Comparison of ENCODE assay signal across 8 mouse cellular contexts in the genomic region with DNA sequence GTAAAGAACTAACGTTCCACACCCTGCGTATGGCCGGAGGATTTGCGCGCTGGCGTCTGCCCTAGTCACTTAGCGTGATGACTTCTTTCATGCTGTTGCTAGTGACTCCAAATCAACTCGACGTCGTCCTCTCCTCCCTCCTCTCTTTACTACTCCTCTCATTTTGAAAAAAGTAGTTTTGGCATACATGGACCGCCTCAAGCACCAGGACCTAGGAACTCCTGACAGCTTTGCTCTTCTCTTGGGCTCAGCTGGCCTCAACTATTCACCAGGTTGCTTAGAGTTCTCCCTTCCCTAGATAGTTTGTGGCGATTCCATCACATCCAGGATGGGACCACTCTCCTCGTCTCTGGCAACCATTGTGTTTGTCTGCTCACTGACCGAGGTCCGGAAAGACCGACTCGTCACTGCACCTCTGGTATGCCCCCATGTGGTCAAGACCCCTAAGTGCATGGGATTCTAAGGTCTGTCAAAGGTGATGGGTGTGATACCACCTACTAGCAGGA. TPM values are rescaled to one million over a fixed set of nuclear protein-coding genes. Genes with fewer than 3 reads are reported as not detected.
A peak's percentile ranks its signal among the peaks of the same experiment; 100 is the strongest.
DNase-seq lines count a peak whose midpoint lies in the region; ATAC-seq lines count a peak whose summit lies in the region.

No protein-coding gene starts in this region.

- WGBS in hindbrain, embryonic 14.5 days: under 1% methylated on average over 17 of the region's 17 CpGs

- H3K36me3 ChIP-seq in hindbrain, embryonic 14.5 days (replicated peaks; ENCODE audit: control insufficient read depth, insufficient read depth): no peaks in the 10 kb centered on the region

- H3K4me1 ChIP-seq in hindbrain, embryonic 14.5 days (replicated peaks; ENCODE audit: control insufficient read depth, insufficient read depth, low read length): 0 out of 2 replicates have a peak, but pooled peaks cover 18% of the 10 kb centered on the region

- peak overlapping the region; percentile 92 for H3K27ac ChIP-seq in hindbrain, embryonic 14.5 days

- H3K4me2 ChIP-seq in hindbrain, embryonic 14.5 days (replicated peaks): peak overlapping the region; percentile 67

- peak overlapping the region; percentile 89 for H3K4me3 ChIP-seq in hindbrain, embryonic 14.5 days (replicated peaks; ENCODE audit: low read length)

- DNase-seq in R1 (ENCODE audit: low read depth, low spot score): peak; percentile 95
- peak; percentile 90 to 91 for DNase-seq in cerebellum, postnatal 14 days
- DNase-seq in frontal cortex, postnatal 14 days (ENCODE audit: low spot score in 2 of 2): peak; percentile 62 to 74
- DNase-seq in hindbrain, embryonic 14.5 days (ENCODE audit: low spot score): peak; percentile 76
- peak; percentile 77 for DNase-seq in left cerebral cortex, adult 11 months (ENCODE audit: low spot score)
- peak; percentile 97 for DNase-seq in lung, postnatal 36 days
- DNase-seq in retina, embryonic 14.5 days (ENCODE audit: low spot score): peak; percentile 94
- DNase-seq in thymus, postnatal 4 days: peak; percentile 91

- no peaks in the 10 kb centered on the region for H3K27me3 ChIP-seq in hindbrain, embryonic 14.5 days (ENCODE audit: control insufficient read depth, insufficient read depth, low read length)

- no peaks in the 10 kb centered on the region for H3K9me3 ChIP-seq in hindbrain, embryonic 14.5 days (ENCODE audit: control insufficient read depth, low read length)

- ATAC-seq in hindbrain, embryonic 14.5 days (ENCODE audit: low FRiP score): peak; percentile 7; the same call in 1 of the 2 replicates

- peak overlapping the region; percentile 89 for H3K9ac ChIP-seq in hindbrain, embryonic 14.5 days

RNA-seq across cellular contexts. Expression of a gene that starts 13.2 kb away (rescaled TPM):
- polyA plus RNA-seq in hindbrain, embryonic 14.5 days (2014; fragmentation: Nextera tagmentation; extraction: Ambion mirVana): not detected in 2 replicates

RNA-seq across cellular contexts. Expression of a gene that starts 13.2 kb away (rescaled TPM):
- not detected in 2 replicates for polyA plus RNA-seq in hindbrain, embryonic 14.5 days (2014; fragmentation: Nextera tagmentation; extraction: Ambion mirVana)

RNA-seq across cellular contexts. Expression of a gene that starts 48.1 kb away (rescaled TPM):
- not detected in 2 replicates for polyA plus RNA-seq in hindbrain, embryonic 14.5 days (2014; fragmentation: Nextera tagmentation; extraction: Ambion mirVana)

RNA-seq across cellular contexts. Expression of a gene that starts 50.3 kb away (rescaled TPM):
- 0.23 TPM in 1 of 2 replicates, not detected in the other for polyA plus RNA-seq in hindbrain, embryonic 14.5 days (2014; fragmentation: Nextera tagmentation; extraction: Ambion mirVana)

RNA-seq across cellular contexts. Expression of a gene that starts 51.6 kb away (rescaled TPM):
- polyA plus RNA-seq in hindbrain, embryonic 14.5 days (2014; fragmentation: Nextera tagmentation; extraction: Ambion mirVana): 0.52 TPM in 2 replicates

Comparison
In these comparisons a context has a peak if more than half of its experiments do, and no peak if none do; other contexts are left out.
1. Peak in every context shown above with its lines: DNase-seq, ATAC-seq, H3K4me3 ChIP-seq and H3K27ac ChIP-seq.